Mouse (Mus musculus) urinary bladder, postnatal 36 days (tissue): ENCODE data around the gene Hmgb1.
"Not testable (repeated sequence)": the region's sequence is repeated elsewhere in the genome, so short reads cannot be mapped to it uniquely, and the experiment has no call there.

Experiments used
- DNase-seq, 2 experiments: peaks; one replicate each; pipeline ENCODE4 v3.0.0; 2022; ENCODE audit warnings: low spot score in 2 of 2, mixed read lengths in 1 of 2

The Hmgb1 gene

DNA sequence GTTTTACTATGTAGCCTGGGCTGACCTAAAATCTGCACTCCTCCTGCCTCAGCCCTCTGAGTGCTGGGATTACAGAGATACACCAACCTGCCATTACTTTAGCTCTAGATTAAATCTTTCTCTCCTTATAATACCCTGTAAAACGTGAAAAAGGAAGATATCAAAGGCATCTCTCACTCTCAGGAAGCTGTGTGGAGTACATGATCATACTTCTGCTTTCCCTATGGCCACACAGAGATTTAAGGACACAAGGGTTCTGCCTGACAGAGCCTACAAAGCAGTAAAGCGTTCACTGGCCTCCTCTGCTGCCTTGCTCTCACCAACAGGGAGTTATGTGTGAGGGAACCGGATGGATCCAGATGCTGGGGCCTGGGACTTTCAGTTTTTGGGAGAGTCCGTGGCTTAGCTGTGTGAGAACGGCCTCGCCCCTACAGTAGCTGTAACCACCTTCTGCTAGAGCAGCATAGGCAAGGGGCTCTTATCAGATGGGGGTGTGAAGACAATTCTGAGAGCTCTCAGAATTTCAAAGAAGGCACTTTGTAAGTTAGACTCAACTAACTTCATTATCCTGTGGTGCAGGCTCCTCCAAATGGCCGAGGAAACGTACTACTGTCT, 36.8 kb downstream of the Hmgb1 start:
- no peak for DNase-seq

- DNase-seq, result no peak
Observed at GRCm38 (mm10) chr5:149146691-149147090, 37.6 kb downstream of the Hmgb1 start.

DNA sequence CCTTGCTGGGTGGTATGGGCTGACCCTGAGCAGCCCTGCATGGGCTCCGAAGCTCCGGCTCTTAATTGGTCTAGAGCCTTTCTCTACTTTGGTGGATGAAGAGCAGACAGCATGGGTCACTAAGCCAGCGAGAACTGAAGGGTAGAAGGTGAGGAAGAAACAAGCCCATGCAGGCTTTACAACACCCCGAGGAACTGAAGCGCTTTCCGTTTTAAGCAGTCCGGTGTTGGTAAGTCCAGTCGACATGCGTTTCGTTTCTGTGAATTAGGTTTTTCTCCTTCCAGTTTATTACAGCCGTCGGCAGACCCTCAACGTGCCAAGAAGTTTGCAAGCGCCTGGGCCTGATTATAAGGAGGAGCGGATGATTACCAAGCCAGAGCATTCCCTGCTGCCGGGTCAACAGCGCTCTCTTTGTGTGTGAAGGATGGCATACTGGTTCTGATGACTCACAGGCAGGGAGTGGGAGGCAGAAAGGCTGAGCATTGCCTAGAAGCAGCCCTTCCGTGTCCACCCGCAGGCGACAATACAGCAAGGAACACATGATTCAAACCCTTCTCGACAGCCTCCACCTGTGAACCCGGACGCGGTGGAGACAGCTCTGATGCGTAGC, 40.4 kb downstream of the Hmgb1 start:
- DNase-seq, result peak; percentile 46 to 55

GRCm38 (mm10) chr5:149141155-149141554, 43.1 kb downstream of the Hmgb1 start:
- DNase-seq, result not testable (repeated sequence)

DNA sequence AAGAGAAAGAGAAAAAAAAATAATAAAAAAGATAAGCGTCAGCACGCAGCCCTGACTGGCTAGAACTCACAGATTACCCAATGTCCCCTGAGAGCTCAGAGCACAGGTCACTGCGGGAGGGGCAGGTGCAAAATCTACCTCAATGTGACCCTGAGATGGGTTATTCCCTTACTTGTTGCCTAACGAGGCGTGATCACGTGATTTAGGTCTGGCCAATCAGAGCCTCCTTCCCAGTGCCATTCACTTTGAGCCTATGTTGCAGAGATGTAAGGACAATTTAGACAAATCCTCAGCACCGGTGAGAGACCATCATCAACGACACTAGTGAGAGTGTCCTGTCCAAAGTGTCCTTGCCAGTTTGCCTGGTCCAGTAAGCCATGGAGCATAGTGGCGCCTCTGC, 44.0 kb downstream of the Hmgb1 start:
- no peak for DNase-seq

- DNase-seq, result not testable (repeated sequence)
Observed at GRCm38 (mm10) chr5:149138087-149138486, 46.2 kb downstream of the Hmgb1 start.

GRCm38 (mm10) chr5:149137447-149137846, 46.8 kb downstream of the Hmgb1 start:
- DNase-seq, result no peak

- no peak for DNase-seq
Observed at GRCm38 (mm10) chr5:149136933-149137365, 47.3 kb downstream of the Hmgb1 start.

DNA sequence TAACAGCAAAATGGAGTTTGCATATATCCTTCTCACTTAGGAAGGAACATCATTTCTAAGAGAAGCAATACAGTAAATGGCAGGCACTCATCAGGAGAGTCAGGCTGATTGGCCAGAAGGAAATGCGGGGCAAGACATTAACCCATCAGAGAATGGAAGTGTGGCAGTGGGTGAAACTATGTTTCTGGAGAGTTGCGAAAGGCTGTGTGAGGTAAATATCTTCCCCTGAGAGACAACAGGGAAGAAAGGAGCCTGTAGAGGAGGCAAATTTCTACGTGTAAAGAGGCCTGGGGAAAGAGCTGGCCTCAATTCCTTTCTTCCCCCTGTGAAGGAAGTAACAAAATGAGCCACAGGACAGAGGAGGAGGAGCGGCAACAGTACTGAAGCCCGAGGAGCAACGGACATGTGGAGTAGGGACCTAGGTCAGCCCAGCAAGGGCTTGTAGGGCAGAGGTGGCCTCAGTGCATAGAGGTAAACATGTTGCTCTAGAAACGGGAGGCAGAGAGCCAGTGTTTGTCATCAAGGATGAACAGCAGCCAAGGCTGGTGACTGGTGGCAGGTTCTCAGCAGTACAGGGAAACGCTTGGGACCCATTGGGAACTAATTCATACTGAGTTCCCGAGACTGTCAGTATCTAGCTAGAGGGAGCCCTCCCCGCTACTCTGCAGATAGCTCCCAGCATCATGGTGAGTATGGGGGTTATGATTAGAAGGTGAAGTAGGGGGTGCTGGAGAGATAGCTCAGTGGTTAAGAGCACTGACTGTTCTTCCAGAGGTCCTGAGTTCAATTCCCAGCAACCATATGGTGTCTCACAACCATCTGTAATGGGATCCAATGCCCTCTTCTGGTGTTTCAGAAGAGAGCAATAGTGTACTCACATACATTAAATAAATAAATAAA, 48.6 kb downstream of the Hmgb1 start:
- no peak for DNase-seq

GRCm38 (mm10) chr5:149134751-149135454, 49.4 kb downstream of the Hmgb1 start:
- no peak for DNase-seq

GRCm38 (mm10) chr5:149128473-149128872, 55.8 kb downstream of the Hmgb1 start:
- DNase-seq, result peak; percentile 20 to 25

- no peak for DNase-seq
Observed at GRCm38 (mm10) chr5:149123795-149124194, 60.5 kb downstream of the Hmgb1 start.

DNA sequence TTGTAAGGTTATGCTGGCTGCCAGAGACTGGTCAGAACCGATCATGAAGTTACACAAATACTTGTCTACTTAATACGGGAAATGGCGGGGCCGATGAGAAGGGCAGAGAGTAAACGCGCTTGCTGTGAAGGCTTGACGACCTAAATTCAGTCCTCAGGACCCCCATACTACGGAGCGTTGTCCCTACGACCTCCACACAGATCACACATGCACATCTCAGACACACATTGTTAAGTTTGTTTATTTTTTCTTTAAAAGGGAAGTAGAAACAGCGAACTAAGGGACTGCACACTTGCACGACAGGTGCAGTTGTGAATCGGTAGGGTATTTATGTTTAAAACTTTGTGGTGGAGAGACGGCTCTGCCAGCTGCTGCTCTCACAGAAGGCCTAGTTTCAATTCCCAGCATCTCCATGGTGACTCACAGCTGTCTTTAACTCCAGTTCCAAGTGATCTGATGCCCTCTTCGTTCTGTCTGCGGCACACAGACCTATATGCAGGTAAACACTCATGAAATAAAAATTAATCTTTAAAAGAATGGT, 64.9 kb downstream of the Hmgb1 start:
- no peak for DNase-seq

GRCm38 (mm10) chr5:149117815-149118547, 66.3 kb downstream of the Hmgb1 start:
- no peak for DNase-seq

GRCm38 (mm10) chr5:149114587-149114986, 69.7 kb downstream of the Hmgb1 start:
- no peak for DNase-seq

DNA sequence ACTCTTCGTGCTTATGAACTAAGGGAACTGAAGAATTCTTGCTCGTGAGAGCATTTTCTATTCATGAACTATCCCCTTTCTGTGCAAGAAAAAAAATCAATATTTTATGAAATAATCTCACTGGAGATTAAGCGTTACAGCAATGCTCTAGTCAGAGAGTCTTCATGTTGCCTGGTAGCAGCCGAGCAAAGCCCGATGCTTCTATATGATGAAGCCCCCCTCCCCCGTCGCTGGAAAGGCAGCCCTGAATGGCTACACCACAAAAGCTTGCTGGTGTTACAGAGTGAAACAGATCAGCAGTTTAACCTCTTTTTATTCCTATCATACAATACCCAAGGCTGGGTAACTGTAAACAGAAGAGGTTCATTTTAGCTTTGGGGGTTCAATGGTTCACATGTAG, 70.3 kb downstream of the Hmgb1 start:
- DNase-seq, result no peak

DNA sequence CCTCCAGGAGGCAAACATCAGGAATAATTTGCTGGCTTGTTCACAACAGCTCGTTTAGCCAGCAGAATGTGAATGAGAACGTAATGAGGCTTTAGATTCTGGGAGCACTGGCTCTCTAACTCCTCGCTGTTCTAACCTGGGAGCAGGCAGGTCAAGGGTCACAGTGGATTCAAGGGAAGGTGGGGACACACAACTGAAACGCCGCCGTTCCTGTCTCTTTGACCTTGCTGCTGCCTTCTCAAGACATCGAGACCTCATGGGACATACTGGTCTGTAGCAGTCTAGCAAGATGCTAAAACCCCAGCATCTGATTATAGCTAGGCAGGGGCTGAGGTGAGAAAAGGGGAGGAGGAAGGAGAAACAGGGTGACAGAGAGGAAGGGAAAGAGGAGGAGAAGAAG, 70.8 kb downstream of the Hmgb1 start:
- DNase-seq, result no peak

DNA sequence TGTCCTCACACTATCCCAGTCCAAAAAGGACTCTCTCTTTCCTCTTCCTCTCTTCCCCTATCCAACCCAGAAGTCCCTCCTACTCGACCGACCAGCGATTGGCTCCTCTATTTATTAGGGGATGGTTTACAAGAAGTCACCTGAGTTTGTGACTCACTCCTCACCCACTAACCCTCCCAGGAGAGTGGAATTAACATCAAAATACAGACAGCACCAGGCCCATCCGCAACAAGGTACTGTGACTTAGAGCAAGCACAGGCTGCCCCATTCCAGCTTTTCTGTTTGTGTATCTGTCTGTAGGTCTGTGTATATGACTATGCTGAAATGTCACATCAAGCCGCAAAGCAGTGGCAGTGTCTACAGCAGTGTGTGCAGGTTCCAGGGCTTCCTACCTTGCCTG, 71.7 kb downstream of the Hmgb1 start:
- DNase-seq, result no peak

- DNase-seq, result no peak
Observed at GRCm38 (mm10) chr5:149109220-149109619, 75.1 kb downstream of the Hmgb1 start.

- DNase-seq, result no peak
Observed at GRCm38 (mm10) chr5:149108178-149108577, 76.1 kb downstream of the Hmgb1 start.

- no peak for DNase-seq
Observed at GRCm38 (mm10) chr5:149107566-149107965, 76.7 kb downstream of the Hmgb1 start.
